In genomic region chr15:27783541-27784125, GRCm38 (mm10) we compare ENCODE assay signal across 8 mouse cellular contexts.
A peak's percentile ranks its signal among the peaks of the same experiment; 100 is the strongest.
DNase-seq lines count a peak whose midpoint lies in the region; ATAC-seq lines count a peak whose summit lies in the region.

No protein-coding gene starts in this region.

- H3K36me3 ChIP-seq in embryonic facial prominence, embryonic 13.5 days: no peaks in the 10 kb centered on the region
- no peaks in the 10 kb centered on the region for H3K36me3 ChIP-seq in hindbrain, embryonic 13.5 days
- H3K36me3 ChIP-seq in midbrain, embryonic 15.5 days (replicated peaks): no peaks in the 10 kb centered on the region

- no peaks in the 10 kb centered on the region for H3K9me3 ChIP-seq in embryonic facial prominence, embryonic 13.5 days
- H3K9me3 ChIP-seq in hindbrain, embryonic 13.5 days: no peaks in the 10 kb centered on the region
- H3K9me3 ChIP-seq in midbrain, embryonic 15.5 days: no peaks in the 10 kb centered on the region

- peak overlapping the region; percentile 67 for H3K4me2 ChIP-seq in embryonic facial prominence, embryonic 13.5 days
- peak overlapping the region; percentile 31 for H3K4me2 ChIP-seq in hindbrain, embryonic 13.5 days
- H3K4me2 ChIP-seq in midbrain, embryonic 15.5 days: no peak overlapping the region; the same call in 1 of the 2 replicates

- peak overlapping the region; percentile 59 for H3K4me3 ChIP-seq in embryonic facial prominence, embryonic 13.5 days
- H3K4me3 ChIP-seq in hindbrain, embryonic 13.5 days: no peak overlapping the region
- no peak overlapping the region for H3K4me3 ChIP-seq in midbrain, embryonic 15.5 days

- peak; percentile 60 to 86 for DNase-seq in adrenal gland, adult (ENCODE audit: inconsistent age in 2 of 2, low spot score in 1 of 2)
- no peak for DNase-seq in adrenal gland, adult 18-20 months (ENCODE audit: low spot score in 2 of 2)
- DNase-seq in liver: peak; percentile 24
- DNase-seq in thymus, postnatal 25 days: peak; percentile 69
- DNase-seq in embryo, embryonic 10.5 days (ENCODE audit: low spot score): no peak

- 19% methylated on average over 12 of the region's 12 CpGs for WGBS in embryonic facial prominence, embryonic 13.5 days
- WGBS in hindbrain, embryonic 13.5 days: 25% methylated on average over 12 of the region's 12 CpGs
- 26% methylated on average over 12 of the region's 12 CpGs for WGBS in midbrain, embryonic 15.5 days

- ATAC-seq in embryonic facial prominence, embryonic 13.5 days (ENCODE audit: insufficient number of reproducible peaks, insufficient read depth, low FRiP score, low TSS enrichment, low read depth): no peak
- no peak for ATAC-seq in hindbrain, embryonic 13.5 days (ENCODE audit: low FRiP score)
- peak; percentile 35 for ATAC-seq in midbrain, embryonic 15.5 days (replicated peaks)

- peaks cover 98% of the 10 kb centered on the region for H3K4me1 ChIP-seq in embryonic facial prominence, embryonic 13.5 days
- peaks cover 99% of the 10 kb centered on the region for H3K4me1 ChIP-seq in hindbrain, embryonic 13.5 days (replicated peaks)
- H3K4me1 ChIP-seq in midbrain, embryonic 15.5 days: peaks cover 94% of the 10 kb centered on the region

- H3K27ac ChIP-seq in embryonic facial prominence, embryonic 13.5 days: peak overlapping the region; percentile 98
- peak overlapping the region; percentile 92 for H3K27ac ChIP-seq in hindbrain, embryonic 13.5 days
- H3K27ac ChIP-seq in midbrain, embryonic 15.5 days: peak overlapping the region; percentile 80

- H3K9ac ChIP-seq in embryonic facial prominence, embryonic 13.5 days: peak overlapping the region; percentile 62
- peak overlapping the region; percentile 21 for H3K9ac ChIP-seq in hindbrain, embryonic 13.5 days
- no peak overlapping the region for H3K9ac ChIP-seq in midbrain, embryonic 15.5 days

- no peaks in the 10 kb centered on the region for H3K27me3 ChIP-seq in embryonic facial prominence, embryonic 13.5 days
- no peaks in the 10 kb centered on the region for H3K27me3 ChIP-seq in hindbrain, embryonic 13.5 days
- H3K27me3 ChIP-seq in midbrain, embryonic 15.5 days (replicated peaks): no peaks in the 10 kb centered on the region

Comparison
In these comparisons a context has a peak if more than half of its experiments do, and no peak if none do; other contexts are left out.
1. DNase-seq: peak in adrenal gland, adult (2 of 2), liver (single experiment) and thymus, postnatal 25 days (single experiment); none in adrenal gland, adult 18-20 months (0 of 2) and embryo, embryonic 10.5 days (single experiment).
2. Peak in every context shown above with its lines, with median percentiles within 50 percentile points of each other: H3K27ac ChIP-seq.